Mouse (Mus musculus): Measurements from ENCODE around the gene Unc5c. TPM values are rescaled to one million over a fixed set of nuclear protein-coding genes. Genes with fewer than 3 reads are reported as not detected.

The Unc5c gene
- polyA plus RNA-seq, 1 experiment from 2014 or later = 7.5 TPM

- Histone ChIP-seq H3K4me1 (ENCODE audit: control insufficient read depth, insufficient read depth, low read length) (peaks cover 15% of the 10 kb centered on the region; the same call in 1 of the 2 replicates), H3K9ac (ENCODE audit: low read depth, low read length) (no peak overlapping the region), H3K36me3 (ENCODE audit: control insufficient read depth, insufficient read depth, low read length) (no peaks in the 10 kb centered on the region), H3K27ac (replicated peaks; ENCODE audit: low read depth, low read length) (peak overlapping the region; percentile 71), H3K4me3 (ENCODE audit: low read depth, low read length) (no peak overlapping the region), H3K4me2 (ENCODE audit: low read depth, low read length) (peak overlapping the region; percentile 21; the same call in 1 of the 2 replicates), H3K9me3 (ENCODE audit: control insufficient read depth, low read length) (no peaks in the 10 kb centered on the region), H3K27me3 (replicated peaks; ENCODE audit: control insufficient read depth, insufficient read depth, low read length) (no peaks in the 10 kb centered on the region)
- ATAC-seq (ENCODE audit: low read depth) (peak; percentile 41; the same call in 1 of the 2 replicates), DNase-seq (ENCODE audit: low spot score) (no peak)
- WGBS = 9% methylated on average over 2 of the region's 2 CpGs
These were observed 26.9 kb downstream of the Unc5c start for GRCm38 (mm10) chr3:141491951-141492310.

- Histone ChIP-seq H3K4me2 (ENCODE audit: low read depth, low read length) (no peak overlapping the region), H3K9ac (ENCODE audit: low read depth, low read length) (no peak overlapping the region), H3K27ac (replicated peaks; ENCODE audit: low read depth, low read length) (no peak overlapping the region; the same call in 1 of the 2 replicates), H3K9me3 (ENCODE audit: control insufficient read depth, low read length) (no peaks in the 10 kb centered on the region), H3K36me3 (ENCODE audit: control insufficient read depth, insufficient read depth, low read length) (no peaks in the 10 kb centered on the region), H3K27me3 (replicated peaks; ENCODE audit: control insufficient read depth, insufficient read depth, low read length) (no peaks in the 10 kb centered on the region), H3K4me3 (ENCODE audit: low read depth, low read length) (no peak overlapping the region), H3K4me1 (ENCODE audit: control insufficient read depth, insufficient read depth, low read length) (peaks cover 15% of the 10 kb centered on the region; the same call in 1 of the 2 replicates)
- DNase-seq (ENCODE audit: low spot score) (peak; percentile 14), ATAC-seq (ENCODE audit: low read depth) (no peak)
- 26% methylated on average over 3 of the region's 3 CpGs for WGBS
These were observed 28.0 kb downstream of the Unc5c start for GRCm38 (mm10) chr3:141493000-141493399.

GRCm38 (mm10) chr3:141498348-141499056 is 33.5 kb downstream of the Unc5c start:
- no peak overlapping the region for H3K4me3 ChIP-seq (ENCODE audit: low read depth, low read length)
- H3K9ac ChIP-seq (ENCODE audit: low read depth, low read length) = no peak overlapping the region
- no peaks in the 10 kb centered on the region for H3K27me3 ChIP-seq (replicated peaks; ENCODE audit: control insufficient read depth, insufficient read depth, low read length)
- H3K27ac ChIP-seq (replicated peaks; ENCODE audit: low read depth, low read length) = no peak overlapping the region
- no peak for ATAC-seq (ENCODE audit: low read depth)
- 33% methylated on average over 4 of the region's 4 CpGs for WGBS
- no peaks in the 10 kb centered on the region for H3K36me3 ChIP-seq (ENCODE audit: control insufficient read depth, insufficient read depth, low read length)
- peak; percentile 14 for DNase-seq (ENCODE audit: low spot score)
- no peaks in the 10 kb centered on the region for H3K9me3 ChIP-seq (ENCODE audit: control insufficient read depth, low read length)
- no peak overlapping the region for H3K4me2 ChIP-seq (ENCODE audit: low read depth, low read length)
- no peaks in the 10 kb centered on the region for H3K4me1 ChIP-seq (ENCODE audit: control insufficient read depth, insufficient read depth, low read length)

- no peak for ATAC-seq (ENCODE audit: low read depth)
- no peak for DNase-seq (ENCODE audit: low spot score)
- 60% methylated on average over 4 of the region's 4 CpGs for WGBS
- H3K9ac ChIP-seq (ENCODE audit: low read depth, low read length) = no peak overlapping the region
- no peak overlapping the region for H3K4me2 ChIP-seq (ENCODE audit: low read depth, low read length)
- H3K9me3 ChIP-seq (ENCODE audit: control insufficient read depth, low read length) = no peaks in the 10 kb centered on the region
- H3K36me3 ChIP-seq (ENCODE audit: control insufficient read depth, insufficient read depth, low read length) = no peaks in the 10 kb centered on the region
- H3K4me3 ChIP-seq (ENCODE audit: low read depth, low read length) = no peak overlapping the region
- H3K27me3 ChIP-seq (replicated peaks; ENCODE audit: control insufficient read depth, insufficient read depth, low read length) = no peaks in the 10 kb centered on the region
- H3K4me1 ChIP-seq (ENCODE audit: control insufficient read depth, insufficient read depth, low read length) = no peaks in the 10 kb centered on the region
- no peak overlapping the region for H3K27ac ChIP-seq (replicated peaks; ENCODE audit: low read depth, low read length)
These were observed 37.0 kb downstream of the Unc5c start for GRCm38 (mm10) chr3:141501845-141502505.

- WGBS = 87% methylated on average over 3 of the region's 3 CpGs
- no peak for ATAC-seq (ENCODE audit: low read depth)
These were observed 38.3 kb downstream of the Unc5c start for GRCm38 (mm10) chr3:141503331-141503730.

GRCm38 (mm10) chr3:141509772-141510171 is 44.8 kb downstream of the Unc5c start:
- H3K4me1 ChIP-seq (ENCODE audit: control insufficient read depth, insufficient read depth, low read length) = no peaks in the 10 kb centered on the region
- no peak for ATAC-seq (ENCODE audit: low read depth)
- 33% methylated on average over 1 of the region's 1 CpGs for WGBS
- H3K36me3 ChIP-seq (ENCODE audit: control insufficient read depth, insufficient read depth, low read length) = no peaks in the 10 kb centered on the region
- no peak overlapping the region for H3K9ac ChIP-seq (ENCODE audit: low read depth, low read length)
- no peak overlapping the region for H3K27ac ChIP-seq (replicated peaks; ENCODE audit: low read depth, low read length)
- H3K27me3 ChIP-seq (replicated peaks; ENCODE audit: control insufficient read depth, insufficient read depth, low read length) = no peaks in the 10 kb centered on the region
- DNase-seq (ENCODE audit: low spot score) = peak; percentile 44
- H3K4me3 ChIP-seq (ENCODE audit: low read depth, low read length) = no peak overlapping the region
- no peak overlapping the region for H3K4me2 ChIP-seq (ENCODE audit: low read depth, low read length)
- H3K9me3 ChIP-seq (ENCODE audit: control insufficient read depth, low read length) = no peaks in the 10 kb centered on the region

More at GRCm38 (mm10) chr3:141503331-141503730, 38.3 kb downstream of the Unc5c start:
- Histone ChIP-seq H3K27ac (replicated peaks; ENCODE audit: low read depth, low read length) (no peak overlapping the region), H3K27me3 (replicated peaks; ENCODE audit: control insufficient read depth, insufficient read depth, low read length) (no peaks in the 10 kb centered on the region), H3K4me2 (ENCODE audit: low read depth, low read length) (no peak overlapping the region), H3K4me1 (ENCODE audit: control insufficient read depth, insufficient read depth, low read length) (no peaks in the 10 kb centered on the region), H3K36me3 (ENCODE audit: control insufficient read depth, insufficient read depth, low read length) (no peaks in the 10 kb centered on the region), H3K4me3 (ENCODE audit: low read depth, low read length) (no peak overlapping the region), H3K9me3 (ENCODE audit: control insufficient read depth, low read length) (no peaks in the 10 kb centered on the region), H3K9ac (ENCODE audit: low read depth, low read length) (no peak overlapping the region)
- DNase-seq (ENCODE audit: low spot score) = no peak

GRCm38 (mm10) chr3:141511253-141512038 is 46.4 kb downstream of the Unc5c start:
- Histone ChIP-seq H3K4me2 (ENCODE audit: low read depth, low read length) (no peak overlapping the region), H3K27ac (replicated peaks; ENCODE audit: low read depth, low read length) (no peak overlapping the region), H3K36me3 (ENCODE audit: control insufficient read depth, insufficient read depth, low read length) (no peaks in the 10 kb centered on the region), H3K4me1 (ENCODE audit: control insufficient read depth, insufficient read depth, low read length) (no peaks in the 10 kb centered on the region), H3K9ac (ENCODE audit: low read depth, low read length) (no peak overlapping the region), H3K9me3 (ENCODE audit: control insufficient read depth, low read length) (no peaks in the 10 kb centered on the region), H3K27me3 (replicated peaks; ENCODE audit: control insufficient read depth, insufficient read depth, low read length) (no peaks in the 10 kb centered on the region), H3K4me3 (ENCODE audit: low read depth, low read length) (no peak overlapping the region)
- DNase-seq (ENCODE audit: low spot score) = no peak
- 46% methylated on average over 5 of the region's 5 CpGs for WGBS
- no peak for ATAC-seq (ENCODE audit: low read depth)

- Histone ChIP-seq H3K27ac (replicated peaks; ENCODE audit: low read depth, low read length) (no peak overlapping the region), H3K9ac (ENCODE audit: low read depth, low read length) (no peak overlapping the region), H3K36me3 (ENCODE audit: control insufficient read depth, insufficient read depth, low read length) (no peaks in the 10 kb centered on the region), H3K9me3 (ENCODE audit: control insufficient read depth, low read length) (no peaks in the 10 kb centered on the region), H3K4me2 (ENCODE audit: low read depth, low read length) (no peak overlapping the region), H3K4me1 (ENCODE audit: control insufficient read depth, insufficient read depth, low read length) (peaks cover 4% of the 10 kb centered on the region), H3K27me3 (replicated peaks; ENCODE audit: control insufficient read depth, insufficient read depth, low read length) (no peaks in the 10 kb centered on the region), H3K4me3 (ENCODE audit: low read depth, low read length) (no peak overlapping the region)
- DNase-seq (ENCODE audit: low spot score) (peak; percentile 56), ATAC-seq (ENCODE audit: low read depth) (no peak)
These were observed 63.7 kb downstream of the Unc5c start for GRCm38 (mm10) chr3:141528751-141529150.
